Mouse (Mus musculus) hematopoietic stem cell, adult 5-6 weeks (primary cell): ENCODE measurements around the gene Tdrd6. TPM values are rescaled to one million over a fixed set of nuclear protein-coding genes. Genes with fewer than 3 reads are reported as not detected.
A peak's percentile ranks its signal among the peaks of the same experiment; 100 is the strongest.

Source experiments
- ATAC-seq, 2 experiments: fragments of 125-278 bp in 1 of 2; replicated peaks in 1 of 2; 2 replicates each; pipeline ENCODE4 v1.8.0; 2016 to 2017; ENCODE audit warnings: inconsistent platforms in 2 of 2, mild to moderate bottlenecking in 2 of 2, moderate number of reproducible peaks in 2 of 2, low read depth in 1 of 2, moderate TSS enrichment in 1 of 2; ENCODE audit not compliant: low FRiP score in 2 of 2, poor library complexity in 2 of 2, severe bottlenecking in 2 of 2, insufficient read depth in 1 of 2, low TSS enrichment in 1 of 2
- total RNA-seq: library from RNA; stranded (forward); fragments of 172-1452, 232-1000 nt; gene quantifications from 2 replicates; pipeline ENCODE4 v1.2.3, GENCODE M21; 2017

Gene Tdrd6
- total RNA-seq, 1 experiment from 2014 or later: not detected

- ATAC-seq: peak; percentile 59 to 76; a peak in 3 of 4 replicates
These were observed 61.9 kb downstream of the Tdrd6 start, which contains the start of gene Pla2g7 for GRCm38 (mm10) chr17:43567992-43568888. Pla2g7 (plus strand) TSS chr17:43568098.

- ATAC-seq: no peak
These were observed 62.5 kb downstream of the Tdrd6 start for GRCm38 (mm10) chr17:43567593-43567991.

Other genes with a start within 250 kb of the Tdrd6 start
- not detected in 2 replicates for gene Mep1a, start 127.5 kb downstream of the Tdrd6 start, total RNA-seq
- gene Ankrd66, start 86.7 kb downstream of the Tdrd6 start, total RNA-seq: not detected in 2 replicates
- gene Pla2g7, start 62.2 kb downstream of the Tdrd6 start, total RNA-seq: 2.0 and 7.5 TPM in 2 replicates
- gene Slc25a27, start 36.9 kb upstream of the Tdrd6 start, total RNA-seq: 11.0 and 13.3 TPM in 2 replicates
- 1.4 and 4.2 TPM in 2 replicates for gene Cyp39a1, start 37.1 kb upstream of the Tdrd6 start, total RNA-seq
- 0.56 TPM in 1 of 2 replicates, not detected in the other for gene Rcan2, start 171.1 kb upstream of the Tdrd6 start, total RNA-seq